Mouse (Mus musculus) hindbrain, postnatal 0 days (tissue): ENCODE measurements around the gene Surf4. TPM values are rescaled to one million over a fixed set of nuclear protein-coding genes. Genes with fewer than 3 reads are reported as not detected.

ENCODE experiments used
- ATAC-seq: fragments of 200-750 bp; cut with Nextera tagmentation; 2 replicates; pipeline ENCODE4 v1.8.0; 2017; ENCODE audit warnings: mild to moderate bottlenecking, moderate TSS enrichment, moderate library complexity
- DNase-seq: peaks from one replicate; pipeline ENCODE4 v3.0.0-alpha.2; 2015; ENCODE audit warnings: low spot score
- H3K27ac ChIP-seq: fragments of 300-500 bp; sonication (generic); 2 replicates; pipeline ENCODE4 v1.5.1; 2014; ENCODE audit warnings: mild to moderate bottlenecking
- H3K27me3 ChIP-seq: fragments of 300-500 bp; sonication (generic); 2 replicates; pipeline ENCODE4 v1.6.1; 2014; ENCODE audit warnings: low read length, mixed read lengths; ENCODE audit not compliant: insufficient read depth
- H3K36me3 ChIP-seq: fragments of 300-500 bp; sonication (generic); 2 replicates; pipeline ENCODE4 v1.6.1; 2014; ENCODE audit warnings: low read length, mixed read lengths; ENCODE audit not compliant: insufficient read depth
- H3K4me1 ChIP-seq: fragments of 300-500 bp; sonication (generic); 2 replicates; pipeline ENCODE4 v1.6.1; 2014; ENCODE audit warnings: antibody characterized with exemption, low read length, mixed read lengths; ENCODE audit not compliant: insufficient read depth
- H3K4me2 ChIP-seq: fragments of 300-500 bp; sonication (generic); 2 replicates; pipeline ENCODE4 v1.6.1; 2014; ENCODE audit warnings: low read depth, mild to moderate bottlenecking, low read length, moderate library complexity, mixed read lengths
- H3K4me3 ChIP-seq: fragments of 300-500 bp; sonication (generic); 2 replicates; pipeline ENCODE4 v1.5.1; 2014; ENCODE audit warnings: low read length
- H3K9ac ChIP-seq: fragments of 300-500 bp; sonication (generic); replicated peaks from 2 replicates; pipeline ENCODE4 v1.6.1; 2014; ENCODE audit warnings: mild to moderate bottlenecking, low read length, moderate library complexity, mixed read lengths
- H3K9me3 ChIP-seq: fragments of 300-500 bp; sonication (generic); 2 replicates; pipeline ENCODE4 v1.6.1; 2016; ENCODE audit warnings: low read length, mixed read lengths
- CTCF ChIP-seq: IDR thresholded peaks from 2 replicates; pipeline ENCODE4 v1.5.1; 2016; ENCODE audit warnings: antibody characterized with exemption, control low read depth, low read depth
- WGBS: fragments of 180-500 bp; shearing (Covaris S2); extraction: QIAGEN DNeasy Blood & Tissue Kit; methylation state at CpG from one replicate; pipeline ENCODE4 v1.1.7; 2014; 5-methylcytosine and 5-hydroxymethylcytosine counted together
- polyA plus RNA-seq: library from polyadenylated mRNA; unstranded; fragments of >200 nt; fragmentation: Nextera tagmentation; extraction: Ambion mirVana; gene quantifications from 2 replicates; pipeline ENCODE4 v1.2.1, GENCODE M21; 2015
- total RNA-seq: library from RNA; depleted of rRNA; stranded (reverse); fragments of >200 nt; gene quantifications from 2 replicates; pipeline ENCODE4 v1.2.3, GENCODE M21; 2014; rRNA removed

The Surf4 gene
- total and polyA plus RNA-seq, 2 experiments from 2014 or later: 107 to 126 TPM

DNA sequence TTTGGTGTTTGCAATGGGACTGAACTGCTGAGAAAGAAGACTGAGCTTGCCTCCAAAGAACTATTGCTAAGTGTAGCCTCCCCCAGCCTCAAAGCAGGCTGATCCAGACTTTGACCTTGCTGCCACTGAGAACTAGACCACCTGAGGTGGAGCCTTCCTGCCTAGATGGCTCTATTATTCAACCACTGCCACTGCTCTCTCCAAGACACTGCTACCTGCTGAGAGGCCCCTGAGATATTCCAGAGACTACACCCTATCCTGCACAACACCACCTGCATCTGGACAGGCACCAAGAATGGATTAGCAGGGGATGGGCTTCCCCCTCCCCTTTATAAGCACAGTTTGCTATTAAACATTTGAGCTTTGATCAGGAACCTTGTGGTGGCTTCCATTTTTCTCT, 55.2 kb downstream of the Surf4 start:
- DNase-seq: no peak
- no peaks in the 10 kb centered on the region for H3K36me3 ChIP-seq
- ATAC-seq: no peak
- no peak overlapping the region for H3K4me2 ChIP-seq
- no peak for TF ChIP-seq CTCF
- H3K9ac ChIP-seq: no peak overlapping the region
- H3K27me3 ChIP-seq: no peaks in the 10 kb centered on the region
- no peaks in the 10 kb centered on the region for H3K9me3 ChIP-seq
- H3K27ac ChIP-seq: no peak overlapping the region
- no peak overlapping the region for H3K4me3 ChIP-seq
- no peaks in the 10 kb centered on the region for H3K4me1 ChIP-seq

DNA sequence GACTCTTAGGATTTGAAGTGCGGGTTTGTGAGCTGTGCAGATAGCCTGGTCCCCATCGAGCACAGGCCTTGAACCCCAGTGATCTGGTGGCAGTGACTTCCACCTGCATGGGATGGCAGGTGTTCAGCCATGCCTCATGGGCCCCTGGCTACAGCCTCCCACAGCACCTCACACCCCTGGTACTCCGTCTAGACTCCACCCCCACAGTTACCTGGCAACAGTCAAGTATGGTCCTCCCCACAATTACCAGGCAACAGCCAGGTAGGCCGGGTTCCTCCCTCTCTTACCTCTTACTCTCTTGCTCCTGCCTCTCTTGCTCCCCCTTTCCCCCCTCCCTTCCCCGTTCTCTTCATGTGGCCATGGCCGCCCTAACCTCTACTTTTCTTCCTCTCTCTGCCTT, 63.1 kb downstream of the Surf4 start:
- WGBS: 72% methylated on average over 6 of the region's 6 CpGs
- Histone ChIP-seq H3K27me3 (no peaks in the 10 kb centered on the region), H3K4me3 (no peak overlapping the region), H3K27ac (no peak overlapping the region), H3K36me3 (no peaks in the 10 kb centered on the region), H3K4me1 (no peaks in the 10 kb centered on the region), H3K9me3 (no peaks in the 10 kb centered on the region), H3K9ac (no peak overlapping the region), H3K4me2 (no peak overlapping the region)
- TF ChIP-seq CTCF: no peak
- DNase-seq (no peak), ATAC-seq (no peak)

Other genes with a start within 250 kb of the Surf4 start
- gene Abo, start 68.9 kb downstream of the Surf4 start, total RNA-seq: 0.86 TPM in 1 of 2 replicates, not detected in the other
- not detected in 2 replicates for gene Abo, start 68.9 kb downstream of the Surf4 start, polyA plus RNA-seq
- gene Surf6, start 31.0 kb downstream of the Surf4 start, total RNA-seq: 13.9 and 16.5 TPM in 2 replicates
- 20.5 and 22.3 TPM in 2 replicates for gene Surf6, start 31.0 kb downstream of the Surf4 start, polyA plus RNA-seq
- 116 and 122 TPM in 2 replicates for gene Med22, start 23.3 kb downstream of the Surf4 start, total RNA-seq
- 125 and 141 TPM in 2 replicates for gene Med22, start 23.3 kb downstream of the Surf4 start, polyA plus RNA-seq
- 863 and 1,008 TPM in 2 replicates for gene Rpl7a, start 23.2 kb downstream of the Surf4 start, total RNA-seq
- 446 and 467 TPM in 2 replicates for gene Rpl7a, start 23.2 kb downstream of the Surf4 start, polyA plus RNA-seq
- gene Surf2, start 17.6 kb downstream of the Surf4 start, total RNA-seq: 16.3 and 24.4 TPM in 2 replicates
- gene Surf2, start 17.6 kb downstream of the Surf4 start, polyA plus RNA-seq: 50.4 and 54.6 TPM in 2 replicates
- gene Surf1, start 17.4 kb downstream of the Surf4 start, total RNA-seq: 63.1 and 63.4 TPM in 2 replicates
- 112 and 117 TPM in 2 replicates for gene Surf1, start 17.4 kb downstream of the Surf4 start, polyA plus RNA-seq
- not detected in 2 replicates for gene Stkld1, start 119 bp upstream of the Surf4 start, total RNA-seq
- gene Stkld1, start 119 bp upstream of the Surf4 start, polyA plus RNA-seq: 0.23 and 0.33 TPM in 2 replicates
- 35.3 and 38.0 TPM in 2 replicates for gene Rexo4, start 30.5 kb upstream of the Surf4 start, total RNA-seq
- gene Rexo4, start 30.5 kb upstream of the Surf4 start, polyA plus RNA-seq: 25.0 and 26.3 TPM in 2 replicates
- not detected in 2 replicates for gene Adamts13, start 39.5 kb upstream of the Surf4 start, total RNA-seq
- not detected in 2 replicates for gene Adamts13, start 39.5 kb upstream of the Surf4 start, polyA plus RNA-seq
- gene Cacfd1, start 76.0 kb upstream of the Surf4 start, total RNA-seq: 50.1 and 50.4 TPM in 2 replicates
- 89.1 and 90.6 TPM in 2 replicates for gene Cacfd1, start 76.0 kb upstream of the Surf4 start, polyA plus RNA-seq
- 29.2 and 30.9 TPM in 2 replicates for gene Slc2a6, start 94.1 kb upstream of the Surf4 start, total RNA-seq
- gene Slc2a6, start 94.1 kb upstream of the Surf4 start, polyA plus RNA-seq: 16.7 and 19.2 TPM in 2 replicates
- not detected in 2 replicates for gene Mymk, start 138.3 kb upstream of the Surf4 start, total RNA-seq
- gene Mymk, start 138.3 kb upstream of the Surf4 start, polyA plus RNA-seq: 0.19 and 0.30 TPM in 2 replicates
- 8.7 and 9.9 TPM in 2 replicates for gene Adamtsl2, start 145.5 kb upstream of the Surf4 start, total RNA-seq
- gene Adamtsl2, start 145.5 kb upstream of the Surf4 start, polyA plus RNA-seq: 4.4 and 5.3 TPM in 2 replicates
- 7.1 and 8.5 TPM in 2 replicates for gene Fam163b, start 208.6 kb upstream of the Surf4 start, total RNA-seq
- gene Fam163b, start 208.6 kb upstream of the Surf4 start, polyA plus RNA-seq: 9.6 and 10.3 TPM in 2 replicates
- 14.0 and 16.5 TPM in 2 replicates for gene Dbh, start 231.3 kb upstream of the Surf4 start, total RNA-seq
- 9.3 and 11.2 TPM in 2 replicates for gene Dbh, start 231.3 kb upstream of the Surf4 start, polyA plus RNA-seq